Mouse (Mus musculus): ENCODE measurements around the gene Adgra1. TPM values are rescaled to one million over a fixed set of nuclear protein-coding genes. Genes with fewer than 3 reads are reported as not detected.

Gene Adgra1
- polyA plus RNA-seq, 1 experiment, result 21.5 TPM

DNA sequence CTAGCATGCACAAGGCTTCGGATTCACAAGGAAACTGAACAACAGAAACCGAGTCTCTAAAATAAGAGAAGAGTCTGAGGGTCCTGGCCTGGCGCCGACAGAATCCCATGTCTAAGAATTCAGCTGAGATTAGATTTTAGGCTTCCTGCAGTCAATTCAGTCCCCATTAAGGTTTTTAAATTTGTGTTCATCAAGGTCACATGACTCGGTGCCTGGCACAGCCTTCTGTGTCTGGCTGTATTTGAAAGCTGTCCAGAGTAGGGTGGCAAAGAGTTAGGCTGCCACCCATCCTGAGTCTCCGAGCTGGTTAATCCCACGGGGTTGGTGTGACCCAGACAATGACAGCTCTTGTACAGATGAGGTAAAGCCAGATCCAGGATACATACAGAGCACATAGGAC is 62.8 kb downstream of the Adgra1 start:
- no peaks in the 10 kb centered on the region for H3K27me3 ChIP-seq (ENCODE audit: control insufficient read depth, insufficient read depth, low read length)
- TF ChIP-seq CTCF (IDR thresholded peaks at IDR 0.05; ENCODE audit: borderline replicate concordance, insufficient read depth, low read depth, low read length) (no peak), POLR2A (IDR thresholded peaks at IDR 0.05; ENCODE audit: borderline replicate concordance, insufficient read depth, low read length) (no peak)
- peak overlapping the region; percentile 99 for H3K4me3 ChIP-seq (replicated peaks; ENCODE audit: insufficient read depth, low read depth, low read length)
- H3K27ac ChIP-seq (ENCODE audit: insufficient read depth, low read length), result peak overlapping the region; percentile 98; the same call in 1 of the 2 replicates
- peak; percentile 60 to 69 for DNase-seq
- H3K4me1 ChIP-seq (ENCODE audit: control insufficient read depth, insufficient read depth, low read length), result peaks cover 55% of the 10 kb centered on the region
- whole genome bisulfite sequencing, result 27% methylated on average over 7 of the region's 7 CpGs

DNA sequence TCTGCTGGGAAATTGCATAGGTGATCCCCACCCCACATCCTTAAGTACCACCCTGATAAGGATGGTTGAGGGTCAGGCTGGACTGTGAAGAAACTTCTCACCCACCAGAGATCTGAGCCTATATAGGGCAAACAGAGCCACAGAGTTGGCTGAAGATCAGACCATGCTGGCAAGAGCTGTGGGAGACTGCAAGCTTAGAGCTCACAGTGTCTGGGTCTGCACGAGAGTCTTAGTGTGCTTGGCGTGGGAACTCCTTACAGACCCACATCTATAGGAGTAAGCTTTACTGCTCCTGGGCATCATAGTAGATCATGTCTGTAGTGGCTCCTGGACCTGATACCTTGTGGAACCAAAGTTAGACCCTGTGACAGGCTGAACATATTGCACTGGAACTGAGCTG is 64.6 kb downstream of the Adgra1 start:
- peak in 1 of 2 experiments; percentile 59 for DNase-seq
- peak overlapping the region; percentile 27 for H3K4me3 ChIP-seq (replicated peaks; ENCODE audit: insufficient read depth, low read depth, low read length)
- H3K27me3 ChIP-seq (ENCODE audit: control insufficient read depth, insufficient read depth, low read length), result no peaks in the 10 kb centered on the region
- peak overlapping the region; percentile 49 for H3K27ac ChIP-seq (ENCODE audit: insufficient read depth, low read length)
- H3K4me1 ChIP-seq (ENCODE audit: control insufficient read depth, insufficient read depth, low read length), result peaks cover 52% of the 10 kb centered on the region
- 9% methylated on average over 2 of the region's 2 CpGs for WGBS
- TF ChIP-seq POLR2A (IDR thresholded peaks at IDR 0.05; ENCODE audit: borderline replicate concordance, insufficient read depth, low read length), result no peak
- TF ChIP-seq CTCF (IDR thresholded peaks at IDR 0.05; ENCODE audit: borderline replicate concordance, insufficient read depth, low read depth, low read length), result no peak

GRCm38 (mm10) chr7:139899505-139899904 is 65.5 kb downstream of the Adgra1 start:
- peak; percentile 89 to 94 for DNase-seq
- TF ChIP-seq POLR2A (IDR thresholded peaks at IDR 0.05; ENCODE audit: borderline replicate concordance, insufficient read depth, low read length) (0 out of 2 replicates have a peak, but pooled peaks have one; percentile 27), CTCF (IDR thresholded peaks at IDR 0.05; ENCODE audit: borderline replicate concordance, insufficient read depth, low read depth, low read length) (no peak)
- Histone ChIP-seq H3K27ac (ENCODE audit: insufficient read depth, low read length) (peak overlapping the region; percentile 84), H3K4me1 (ENCODE audit: control insufficient read depth, insufficient read depth, low read length) (peaks cover 52% of the 10 kb centered on the region), H3K4me3 (replicated peaks; ENCODE audit: insufficient read depth, low read depth, low read length) (no peak overlapping the region), H3K27me3 (ENCODE audit: control insufficient read depth, insufficient read depth, low read length) (no peaks in the 10 kb centered on the region)
- WGBS, result 15% methylated on average over 7 of the region's 7 CpGs

- TF ChIP-seq POLR2A (IDR thresholded peaks at IDR 0.05; ENCODE audit: borderline replicate concordance, insufficient read depth, low read length) (no peak), CTCF (IDR thresholded peaks at IDR 0.05; ENCODE audit: borderline replicate concordance, insufficient read depth, low read depth, low read length) (no peak)
- Histone ChIP-seq H3K27me3 (ENCODE audit: control insufficient read depth, insufficient read depth, low read length) (no peaks in the 10 kb centered on the region), H3K27ac (ENCODE audit: insufficient read depth, low read length) (peak overlapping the region; percentile 84), H3K4me1 (ENCODE audit: control insufficient read depth, insufficient read depth, low read length) (peaks cover 55% of the 10 kb centered on the region), H3K4me3 (replicated peaks; ENCODE audit: insufficient read depth, low read depth, low read length) (peak overlapping the region; percentile 9)
- WGBS, result 17% methylated on average over 7 of the region's 7 CpGs
- DNase-seq, result no peak
These were observed 66.5 kb downstream of the Adgra1 start for GRCm38 (mm10) chr7:139900456-139900855.

DNA sequence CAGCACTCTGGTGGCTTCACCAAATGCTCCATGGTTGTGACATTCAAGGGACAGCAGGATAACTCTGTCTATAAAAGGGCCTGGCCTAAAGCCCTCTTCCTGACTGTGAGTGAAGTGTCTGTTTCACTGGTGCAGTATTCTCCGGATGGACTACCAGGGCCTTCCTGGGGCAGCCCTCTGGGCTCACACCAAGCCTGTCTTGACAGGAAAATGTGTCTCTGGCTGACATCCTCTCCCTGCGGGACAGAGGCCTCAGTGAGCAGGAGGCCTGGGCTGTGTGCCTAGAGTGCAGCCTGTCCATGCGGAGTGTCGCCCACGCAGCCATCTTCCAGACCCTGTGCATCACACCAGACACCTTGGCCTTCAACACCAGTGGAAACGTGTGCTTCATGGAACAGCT is 66.9 kb downstream of the Adgra1 start:
- TF ChIP-seq CTCF (IDR thresholded peaks at IDR 0.05; ENCODE audit: borderline replicate concordance, insufficient read depth, low read depth, low read length) (no peak), POLR2A (IDR thresholded peaks at IDR 0.05; ENCODE audit: borderline replicate concordance, insufficient read depth, low read length) (no peak)
- Histone ChIP-seq H3K4me1 (ENCODE audit: control insufficient read depth, insufficient read depth, low read length) (peaks cover 58% of the 10 kb centered on the region), H3K27me3 (ENCODE audit: control insufficient read depth, insufficient read depth, low read length) (no peaks in the 10 kb centered on the region), H3K27ac (ENCODE audit: insufficient read depth, low read length) (peak overlapping the region; percentile 84), H3K4me3 (replicated peaks; ENCODE audit: insufficient read depth, low read depth, low read length) (no peak overlapping the region)
- DNase-seq, result peak; percentile 91 to 97
- WGBS, result 4% methylated on average over 6 of the region's 6 CpGs

- DNase-seq, result no peak
- Histone ChIP-seq H3K27ac (ENCODE audit: insufficient read depth, low read length) (no peak overlapping the region), H3K4me1 (ENCODE audit: control insufficient read depth, insufficient read depth, low read length) (peaks cover 60% of the 10 kb centered on the region), H3K4me3 (replicated peaks; ENCODE audit: insufficient read depth, low read depth, low read length) (no peak overlapping the region), H3K27me3 (ENCODE audit: control insufficient read depth, insufficient read depth, low read length) (no peaks in the 10 kb centered on the region)
- WGBS, result 34% methylated on average over 1 of the region's 1 CpGs
- no peak for TF ChIP-seq POLR2A (IDR thresholded peaks at IDR 0.05; ENCODE audit: borderline replicate concordance, insufficient read depth, low read length)
- TF ChIP-seq CTCF (IDR thresholded peaks at IDR 0.05; ENCODE audit: borderline replicate concordance, insufficient read depth, low read depth, low read length), result no peak
These were observed 68.0 kb downstream of the Adgra1 start for GRCm38 (mm10) chr7:139901981-139902380.

DNA sequence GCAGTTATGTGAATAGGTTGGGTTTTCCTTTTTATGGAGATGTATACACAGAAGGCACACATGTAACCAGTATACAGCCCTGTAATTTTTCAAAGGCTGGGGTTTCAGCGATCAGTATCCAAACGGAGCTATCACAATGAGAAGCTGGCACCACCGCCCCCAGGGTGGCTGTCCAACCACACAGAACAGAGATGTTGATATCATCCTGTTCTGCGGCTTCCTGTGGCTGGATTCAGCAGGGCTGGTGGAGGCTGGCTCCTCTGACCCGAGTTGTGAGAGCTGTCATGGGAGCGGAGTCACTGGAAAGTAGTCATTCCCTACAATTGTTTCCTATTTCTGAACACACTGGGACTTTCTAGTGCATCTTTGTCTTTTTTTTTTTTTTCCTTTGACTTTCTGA is 71.3 kb downstream of the Adgra1 start:
- 49% methylated on average over 6 of the region's 6 CpGs for WGBS
- peaks cover 54% of the 10 kb centered on the region for H3K4me1 ChIP-seq (ENCODE audit: control insufficient read depth, insufficient read depth, low read length)
- H3K27me3 ChIP-seq (ENCODE audit: control insufficient read depth, insufficient read depth, low read length), result no peaks in the 10 kb centered on the region
- H3K27ac ChIP-seq (ENCODE audit: insufficient read depth, low read length), result no peak overlapping the region
- TF ChIP-seq CTCF (IDR thresholded peaks at IDR 0.05; ENCODE audit: borderline replicate concordance, insufficient read depth, low read depth, low read length) (no peak), POLR2A (IDR thresholded peaks at IDR 0.05; ENCODE audit: borderline replicate concordance, insufficient read depth, low read length) (no peak)
- DNase-seq, result no peak
- H3K4me3 ChIP-seq (replicated peaks; ENCODE audit: insufficient read depth, low read depth, low read length), result no peak overlapping the region

DNA sequence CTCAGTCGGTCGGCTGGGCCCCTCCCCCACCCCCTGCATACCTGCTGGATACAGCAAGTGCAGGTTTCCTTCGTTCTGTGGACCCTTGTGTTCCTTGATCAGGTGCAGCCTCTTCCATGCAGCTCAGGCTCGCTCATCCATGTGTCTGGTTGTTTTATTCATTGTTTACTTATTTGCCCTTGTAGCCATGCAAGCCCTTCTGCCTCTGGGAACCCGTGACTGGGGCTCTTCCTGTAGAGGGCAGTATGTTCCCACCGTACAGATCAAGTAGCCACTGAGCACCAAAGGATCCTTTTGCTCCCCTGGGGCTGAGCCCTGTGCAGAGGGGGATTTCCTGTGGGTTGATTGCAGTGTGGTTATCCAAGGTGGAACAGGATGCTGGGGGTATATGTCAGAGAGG is 71.7 kb downstream of the Adgra1 start:
- 20% methylated on average over 6 of the region's 6 CpGs for WGBS
- peak; percentile 54 to 61 for DNase-seq
- Histone ChIP-seq H3K27me3 (ENCODE audit: control insufficient read depth, insufficient read depth, low read length) (no peaks in the 10 kb centered on the region), H3K4me3 (replicated peaks; ENCODE audit: insufficient read depth, low read depth, low read length) (no peak overlapping the region), H3K4me1 (ENCODE audit: control insufficient read depth, insufficient read depth, low read length) (peaks cover 50% of the 10 kb centered on the region), H3K27ac (ENCODE audit: insufficient read depth, low read length) (no peak overlapping the region)
- no peak for TF ChIP-seq POLR2A (IDR thresholded peaks at IDR 0.05; ENCODE audit: borderline replicate concordance, insufficient read depth, low read length)
- peak; percentile 55 for TF ChIP-seq CTCF (IDR thresholded peaks at IDR 0.05; ENCODE audit: borderline replicate concordance, insufficient read depth, low read depth, low read length)

All from cerebellum, adult 2 months (tissue).